Mouse (Mus musculus): Measurements from ENCODE around the gene Hap1. TPM values are rescaled to one million over a fixed set of nuclear protein-coding genes. Genes with fewer than 3 reads are reported as not detected.

Gene Hap1
- polyA plus RNA-seq, 1 experiment from 2014 or later, result 55.1 TPM

GRCm38 (mm10) chr11:100301292-100301691, 54.6 kb downstream of the Hap1 start:
- Histone ChIP-seq H3K27ac (ENCODE audit: low read depth, low read length) (no peak overlapping the region), H3K4me1 (ENCODE audit: control insufficient read depth, insufficient read depth, low read length) (no peaks in the 10 kb centered on the region), H3K36me3 (ENCODE audit: control insufficient read depth, insufficient read depth, low read length) (no peaks in the 10 kb centered on the region), H3K4me2 (ENCODE audit: low read length) (no peak overlapping the region), H3K27me3 (replicated peaks; ENCODE audit: control insufficient read depth, insufficient read depth, low read length) (no peaks in the 10 kb centered on the region), H3K9me3 (replicated peaks; ENCODE audit: control insufficient read depth, low read length) (no peaks in the 10 kb centered on the region), H3K9ac (ENCODE audit: low read length) (no peak overlapping the region), H3K4me3 (ENCODE audit: low read depth, low read length) (no peak overlapping the region)
- WGBS, result 91% methylated on average over 5 of the region's 5 CpGs
- DNase-seq (ENCODE audit: low spot score) (no peak), ATAC-seq (no peak)

GRCm38 (mm10) chr11:100300293-100300692, 55.6 kb downstream of the Hap1 start:
- 16% methylated on average over 5 of the region's 5 CpGs for WGBS
- Histone ChIP-seq H3K4me2 (ENCODE audit: low read length) (no peak overlapping the region), H3K27me3 (replicated peaks; ENCODE audit: control insufficient read depth, insufficient read depth, low read length) (no peaks in the 10 kb centered on the region), H3K9me3 (replicated peaks; ENCODE audit: control insufficient read depth, low read length) (no peaks in the 10 kb centered on the region), H3K4me3 (ENCODE audit: low read depth, low read length) (no peak overlapping the region), H3K36me3 (ENCODE audit: control insufficient read depth, insufficient read depth, low read length) (no peaks in the 10 kb centered on the region), H3K27ac (ENCODE audit: low read depth, low read length) (no peak overlapping the region), H3K9ac (ENCODE audit: low read length) (no peak overlapping the region), H3K4me1 (ENCODE audit: control insufficient read depth, insufficient read depth, low read length) (no peaks in the 10 kb centered on the region)
- ATAC-seq, result no peak
- peak; percentile 74 for DNase-seq (ENCODE audit: low spot score)

GRCm38 (mm10) chr11:100298274-100299036, 57.5 kb downstream of the Hap1 start:
- Histone ChIP-seq H3K27me3 (replicated peaks; ENCODE audit: control insufficient read depth, insufficient read depth, low read length) (no peaks in the 10 kb centered on the region), H3K4me1 (ENCODE audit: control insufficient read depth, insufficient read depth, low read length) (no peaks in the 10 kb centered on the region), H3K27ac (ENCODE audit: low read depth, low read length) (no peak overlapping the region), H3K9ac (ENCODE audit: low read length) (no peak overlapping the region), H3K4me3 (ENCODE audit: low read depth, low read length) (no peak overlapping the region), H3K4me2 (ENCODE audit: low read length) (peak overlapping the region; percentile 33; the same call in 1 of the 2 replicates), H3K36me3 (ENCODE audit: control insufficient read depth, insufficient read depth, low read length) (no peaks in the 10 kb centered on the region), H3K9me3 (replicated peaks; ENCODE audit: control insufficient read depth, low read length) (no peaks in the 10 kb centered on the region)
- DNase-seq (ENCODE audit: low spot score) (peak; percentile 81), ATAC-seq (peak; percentile 78)
- WGBS, result 24% methylated on average over 18 of the region's 18 CpGs

GRCm38 (mm10) chr11:100297801-100298200, 58.1 kb downstream of the Hap1 start:
- Histone ChIP-seq H3K9me3 (replicated peaks; ENCODE audit: control insufficient read depth, low read length) (no peaks in the 10 kb centered on the region), H3K27ac (ENCODE audit: low read depth, low read length) (no peak overlapping the region), H3K9ac (ENCODE audit: low read length) (no peak overlapping the region), H3K4me3 (ENCODE audit: low read depth, low read length) (no peak overlapping the region), H3K4me2 (ENCODE audit: low read length) (peak overlapping the region; percentile 33; the same call in 1 of the 2 replicates), H3K27me3 (replicated peaks; ENCODE audit: control insufficient read depth, insufficient read depth, low read length) (no peaks in the 10 kb centered on the region), H3K36me3 (ENCODE audit: control insufficient read depth, insufficient read depth, low read length) (no peaks in the 10 kb centered on the region), H3K4me1 (ENCODE audit: control insufficient read depth, insufficient read depth, low read length) (no peaks in the 10 kb centered on the region; the same call in 1 of the 2 replicates)
- no peak for ATAC-seq
- 39% methylated on average over 5 of the region's 5 CpGs for WGBS
- no peak for DNase-seq (ENCODE audit: low spot score)

Other genes with a start within 250 kb of the Hap1 start
- not detected in 2 replicates for gene Krt13, start 234.6 kb downstream of the Hap1 start, polyA plus RNA-seq (2014; fragmentation: Nextera tagmentation; extraction: Ambion mirVana)
- 0.17 and 0.22 TPM in 2 replicates for gene Krt15, start 220.2 kb downstream of the Hap1 start, polyA plus RNA-seq (2014; fragmentation: Nextera tagmentation; extraction: Ambion mirVana)
- gene Krt19, start 207.5 kb downstream of the Hap1 start, polyA plus RNA-seq (2014; fragmentation: Nextera tagmentation; extraction: Ambion mirVana), result 0.22 and 1.2 TPM in 2 replicates
- not detected in 2 replicates for gene Krt9, start 162.9 kb downstream of the Hap1 start, polyA plus RNA-seq (2014; fragmentation: Nextera tagmentation; extraction: Ambion mirVana)
- 0.20 TPM in 1 of 2 replicates, not detected in the other for gene Krt14, start 148.6 kb downstream of the Hap1 start, polyA plus RNA-seq (2014; fragmentation: Nextera tagmentation; extraction: Ambion mirVana)
- not detected in 2 replicates for gene Krt16, start 107.2 kb downstream of the Hap1 start, polyA plus RNA-seq (2014; fragmentation: Nextera tagmentation; extraction: Ambion mirVana)
- gene Krt17, start 95.1 kb downstream of the Hap1 start, polyA plus RNA-seq (2014; fragmentation: Nextera tagmentation; extraction: Ambion mirVana), result 0.14 and 0.23 TPM in 2 replicates
- gene Krt42, start 86.3 kb downstream of the Hap1 start, polyA plus RNA-seq (2014; fragmentation: Nextera tagmentation; extraction: Ambion mirVana), result 0.21 TPM in 1 of 2 replicates, not detected in the other
- gene Eif1, start 36.2 kb downstream of the Hap1 start, polyA plus RNA-seq (2014; fragmentation: Nextera tagmentation; extraction: Ambion mirVana), result 1,289 and 1,493 TPM in 2 replicates
- 0.43 and 0.93 TPM in 2 replicates for gene Gast, start 21.7 kb downstream of the Hap1 start, polyA plus RNA-seq (2014; fragmentation: Nextera tagmentation; extraction: Ambion mirVana)
- gene Jup, start 41.6 kb upstream of the Hap1 start, polyA plus RNA-seq (2014; fragmentation: Nextera tagmentation; extraction: Ambion mirVana), result 33.3 and 50.8 TPM in 2 replicates
- 14.5 and 16.3 TPM in 2 replicates for gene P3h4, start 58.7 kb upstream of the Hap1 start, polyA plus RNA-seq (2014; fragmentation: Nextera tagmentation; extraction: Ambion mirVana)
- 16.1 and 20.8 TPM in 2 replicates for gene Fkbp10, start 59.6 kb upstream of the Hap1 start, polyA plus RNA-seq (2014; fragmentation: Nextera tagmentation; extraction: Ambion mirVana)
- gene Nt5c3b, start 85.7 kb upstream of the Hap1 start, polyA plus RNA-seq (2014; fragmentation: Nextera tagmentation; extraction: Ambion mirVana), result 99.6 and 109 TPM in 2 replicates
- 0.59 and 0.71 TPM in 2 replicates for gene Klhl10, start 85.8 kb upstream of the Hap1 start, polyA plus RNA-seq (2014; fragmentation: Nextera tagmentation; extraction: Ambion mirVana)
- 15.2 and 19.8 TPM in 2 replicates for gene Klhl11, start 116.6 kb upstream of the Hap1 start, polyA plus RNA-seq (2014; fragmentation: Nextera tagmentation; extraction: Ambion mirVana)
- 198 and 208 TPM in 2 replicates for gene Acly, start 171.9 kb upstream of the Hap1 start, polyA plus RNA-seq (2014; fragmentation: Nextera tagmentation; extraction: Ambion mirVana)
- gene Ttc25, start 189.5 kb upstream of the Hap1 start, polyA plus RNA-seq (2014; fragmentation: Nextera tagmentation; extraction: Ambion mirVana), result 1.7 and 2.5 TPM in 2 replicates
- 22.0 and 25.6 TPM in 2 replicates for gene Cnp, start 218.8 kb upstream of the Hap1 start, polyA plus RNA-seq (2014; fragmentation: Nextera tagmentation; extraction: Ambion mirVana)